Mouse (Mus musculus): ENCODE measurements around the gene Pak6. TPM values are rescaled to one million over a fixed set of nuclear protein-coding genes. Genes with fewer than 3 reads are reported as not detected.
A peak's percentile ranks its signal among the peaks of the same experiment; 100 is the strongest.

Gene Pak6
- polyA plus RNA-seq, 1 experiment from 2014 or later, result 1.6 TPM

DNA sequence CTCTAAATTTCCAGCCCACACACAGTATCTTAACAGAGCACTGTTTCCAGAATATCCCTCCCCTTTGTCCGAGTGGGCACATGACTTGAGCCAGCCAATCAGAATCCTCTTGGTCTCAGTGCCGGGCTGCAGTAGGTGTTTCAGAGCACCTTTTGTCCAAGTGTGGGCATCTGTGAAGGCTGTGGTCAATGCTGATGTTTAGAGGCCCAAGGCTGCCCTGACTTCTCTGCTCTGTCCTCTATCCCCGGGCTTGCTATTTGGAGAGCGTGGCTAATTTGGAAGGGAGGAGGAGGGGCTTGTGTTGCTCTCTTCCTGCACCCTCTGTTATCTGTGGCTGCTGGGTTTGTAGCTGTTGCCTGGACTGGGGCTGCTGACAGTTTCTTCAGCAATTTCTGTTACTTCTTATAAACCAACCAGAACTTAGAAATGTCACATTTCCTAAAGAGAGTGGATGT, 3.1 kb upstream of the Pak6 start:
- ATAC-seq (ENCODE audit: insufficient read depth, low FRiP score, low TSS enrichment) (peak; percentile 75), DNase-seq (ENCODE audit: low spot score) (peak; percentile 66)
- no peaks in the 10 kb centered on the region for H3K36me3 ChIP-seq (ENCODE audit: control insufficient read depth, insufficient read depth, low read length)
- H3K4me3 ChIP-seq (ENCODE audit: low read depth, low read length), result peak overlapping the region; percentile 20; the same call in 1 of the 2 replicates
- under 1% methylated on average over 4 of the region's 4 CpGs for WGBS
- H3K4me2 ChIP-seq (ENCODE audit: low read depth), result peak overlapping the region; percentile 42
- no peak overlapping the region for H3K27ac ChIP-seq (ENCODE audit: low read depth, low read length)
- peaks cover 16% of the 10 kb centered on the region for H3K4me1 ChIP-seq (ENCODE audit: control insufficient read depth, insufficient read depth, low read length)
- peak overlapping the region; percentile 52 for H3K9ac ChIP-seq (ENCODE audit: low read length)
- H3K27me3 ChIP-seq (ENCODE audit: control insufficient read depth, insufficient read depth, low read length), result peaks cover 23% of the 10 kb centered on the region
- no peaks in the 10 kb centered on the region for H3K9me3 ChIP-seq (ENCODE audit: control insufficient read depth, low read length)

DNA sequence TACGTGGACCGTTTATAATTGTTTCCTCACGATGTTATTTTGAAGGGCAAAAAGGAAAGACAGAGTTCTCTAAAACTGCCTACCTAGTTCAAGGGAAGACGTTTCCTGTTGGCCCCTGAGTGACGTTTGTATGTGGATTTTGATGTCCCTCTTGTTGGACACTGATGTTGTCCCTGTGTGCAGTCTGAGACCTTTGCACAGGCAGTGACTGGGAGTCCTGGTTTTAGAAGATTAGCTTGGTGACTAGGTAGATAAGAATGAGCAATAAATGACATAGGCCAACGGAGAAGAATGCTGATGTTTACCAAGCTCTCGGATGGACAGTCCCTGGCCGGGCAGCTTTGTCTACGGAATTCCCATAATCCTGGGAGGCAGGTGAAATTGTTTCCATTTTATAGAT, 1.2 kb upstream of the Pak6 start:
- H3K9ac ChIP-seq (ENCODE audit: low read length), result no peak overlapping the region
- no peak for ATAC-seq (ENCODE audit: insufficient read depth, low FRiP score, low TSS enrichment)
- no peak overlapping the region for H3K4me3 ChIP-seq (ENCODE audit: low read depth, low read length)

DNA sequence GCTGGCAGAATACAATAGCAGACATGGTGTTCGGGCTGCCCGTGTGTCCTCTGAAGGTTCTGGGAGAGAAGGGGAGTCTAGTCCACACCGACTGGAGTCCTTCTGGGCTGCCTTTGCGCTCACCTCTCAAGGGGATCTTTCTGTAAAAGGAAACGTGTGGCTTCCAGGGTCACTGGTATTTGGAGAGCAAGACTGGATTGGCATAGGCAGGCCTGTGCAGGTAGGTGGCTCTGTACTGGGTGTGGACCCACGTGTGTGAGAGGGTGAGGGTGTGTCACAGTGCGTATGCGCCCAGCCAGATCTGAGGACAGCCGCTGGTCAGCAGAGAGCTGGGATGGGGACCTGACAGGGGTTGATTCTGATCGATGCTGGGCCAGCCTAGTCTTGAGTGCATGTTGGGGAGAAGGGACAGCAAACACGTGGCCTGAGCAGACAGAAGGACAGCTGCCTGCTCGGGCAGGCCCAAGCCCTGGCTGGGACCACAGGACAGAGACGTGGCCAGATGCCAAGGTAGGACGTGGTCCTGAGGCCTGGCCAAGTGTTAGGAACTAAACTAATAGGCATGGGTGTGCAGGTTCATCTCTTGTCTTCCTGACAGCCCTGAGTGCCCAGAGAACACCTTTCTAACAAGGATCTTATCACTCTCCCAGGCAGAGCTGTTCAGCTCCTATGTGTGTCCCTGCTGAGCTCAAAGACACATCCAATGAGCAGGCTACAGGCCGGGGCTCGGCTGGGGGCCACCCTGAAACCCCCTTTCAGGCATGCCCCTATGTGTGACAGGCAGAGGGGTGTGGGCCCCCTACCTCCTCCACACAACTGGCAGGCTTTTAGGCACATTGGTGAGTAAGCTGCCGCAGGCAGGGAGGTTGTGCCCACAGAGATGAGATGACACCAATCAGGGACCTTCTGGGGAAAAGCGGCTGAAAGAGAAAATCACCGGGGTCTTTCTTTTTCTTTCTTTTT, 982 bp downstream of the Pak6 start:
- Histone ChIP-seq H3K4me3 (ENCODE audit: low read depth, low read length) (peak overlapping the region; percentile 39; the same call in 1 of the 2 replicates), H3K27me3 (ENCODE audit: control insufficient read depth, insufficient read depth, low read length) (peaks cover 23% of the 10 kb centered on the region), H3K27ac (ENCODE audit: low read depth, low read length) (no peak overlapping the region), H3K9ac (ENCODE audit: low read length) (peak overlapping the region; percentile 54), H3K9me3 (ENCODE audit: control insufficient read depth, low read length) (no peaks in the 10 kb centered on the region), H3K4me1 (ENCODE audit: control insufficient read depth, insufficient read depth, low read length) (peaks cover 9% of the 10 kb centered on the region), H3K4me2 (ENCODE audit: low read depth) (peak overlapping the region; percentile 71), H3K36me3 (ENCODE audit: control insufficient read depth, insufficient read depth, low read length) (no peaks in the 10 kb centered on the region)
- 54% methylated on average over 19 of the region's 19 CpGs for WGBS
- ATAC-seq (ENCODE audit: insufficient read depth, low FRiP score, low TSS enrichment) (no peak), DNase-seq (ENCODE audit: low spot score) (no peak)

More for the DNA sequence above, 1.2 kb upstream of the Pak6 start:
- 83% methylated on average over 9 of the region's 9 CpGs for WGBS
- no peaks in the 10 kb centered on the region for H3K36me3 ChIP-seq (ENCODE audit: control insufficient read depth, insufficient read depth, low read length)
- no peak overlapping the region for H3K27ac ChIP-seq (ENCODE audit: low read depth, low read length)
- H3K4me2 ChIP-seq (ENCODE audit: low read depth), result no peak overlapping the region
- H3K27me3 ChIP-seq (ENCODE audit: control insufficient read depth, insufficient read depth, low read length), result peaks cover 23% of the 10 kb centered on the region
- DNase-seq (ENCODE audit: low spot score), result no peak
- H3K4me1 ChIP-seq (ENCODE audit: control insufficient read depth, insufficient read depth, low read length), result peaks cover 12% of the 10 kb centered on the region
- no peaks in the 10 kb centered on the region for H3K9me3 ChIP-seq (ENCODE audit: control insufficient read depth, low read length)

DNA sequence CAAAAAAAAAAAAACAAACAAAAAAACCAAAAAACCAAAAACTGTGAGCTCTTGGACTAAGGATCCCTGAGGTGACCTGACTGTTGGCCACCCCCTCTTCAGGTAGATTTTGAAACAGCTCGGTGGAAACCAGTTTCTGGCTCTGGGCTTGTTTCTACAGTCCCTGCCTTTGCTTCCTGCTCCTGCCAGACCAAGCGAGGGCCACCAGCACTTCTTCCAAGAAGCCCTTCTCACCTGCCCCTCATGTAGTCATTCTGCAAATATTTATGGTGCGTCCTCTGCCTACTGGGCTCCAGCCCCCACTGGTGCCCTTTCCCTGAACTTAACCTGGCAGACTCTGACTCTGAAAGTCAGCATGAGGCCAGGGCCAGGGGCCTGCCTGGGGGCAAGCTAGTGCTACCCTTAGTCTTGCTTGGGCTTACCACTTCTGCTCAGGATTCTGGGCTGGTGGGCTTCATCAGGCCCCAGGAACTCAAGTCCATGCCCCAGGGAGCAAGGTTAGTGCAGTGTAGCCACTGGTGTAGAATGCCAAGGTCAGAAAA, 1.9 kb downstream of the Pak6 start:
- no peak overlapping the region for H3K9ac ChIP-seq (ENCODE audit: low read length)
- no peak for DNase-seq (ENCODE audit: low spot score)
- no peak for ATAC-seq (ENCODE audit: insufficient read depth, low FRiP score, low TSS enrichment)
- H3K9me3 ChIP-seq (ENCODE audit: control insufficient read depth, low read length), result no peaks in the 10 kb centered on the region
- H3K4me1 ChIP-seq (ENCODE audit: control insufficient read depth, insufficient read depth, low read length), result peaks cover 9% of the 10 kb centered on the region
- no peaks in the 10 kb centered on the region for H3K36me3 ChIP-seq (ENCODE audit: control insufficient read depth, insufficient read depth, low read length)
- H3K4me3 ChIP-seq (ENCODE audit: low read depth, low read length), result no peak overlapping the region
- H3K27ac ChIP-seq (ENCODE audit: low read depth, low read length), result no peak overlapping the region
- peaks cover 23% of the 10 kb centered on the region for H3K27me3 ChIP-seq (ENCODE audit: control insufficient read depth, insufficient read depth, low read length)
- H3K4me2 ChIP-seq (ENCODE audit: low read depth), result no peak overlapping the region
- 58% methylated on average over 3 of the region's 3 CpGs for WGBS

DNA sequence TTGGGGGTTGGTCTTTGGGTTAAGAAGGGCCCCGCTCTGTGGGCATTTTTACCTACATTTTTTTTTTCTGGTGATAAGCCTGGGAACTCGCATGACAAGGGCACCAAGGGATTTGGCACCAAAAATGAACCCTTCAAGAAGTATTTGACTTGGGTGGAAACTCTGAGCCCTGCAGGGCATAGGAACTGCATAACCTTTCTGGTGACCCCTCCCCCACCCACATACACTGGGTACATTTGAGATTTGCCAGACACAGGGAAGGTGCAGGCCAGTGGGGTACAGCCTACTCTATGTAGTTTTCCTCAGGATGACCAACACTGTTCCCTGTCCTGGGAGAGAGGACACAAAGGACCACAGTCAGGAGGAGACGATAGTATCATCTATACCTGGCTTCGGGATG, 2.5 kb downstream of the Pak6 start:
- DNase-seq (ENCODE audit: low spot score), result no peak
- no peak for ATAC-seq (ENCODE audit: insufficient read depth, low FRiP score, low TSS enrichment)
- Histone ChIP-seq H3K27ac (ENCODE audit: low read depth, low read length) (no peak overlapping the region), H3K4me3 (ENCODE audit: low read depth, low read length) (no peak overlapping the region), H3K36me3 (ENCODE audit: control insufficient read depth, insufficient read depth, low read length) (no peaks in the 10 kb centered on the region), H3K4me2 (ENCODE audit: low read depth) (no peak overlapping the region), H3K4me1 (ENCODE audit: control insufficient read depth, insufficient read depth, low read length) (peaks cover 9% of the 10 kb centered on the region), H3K9me3 (ENCODE audit: control insufficient read depth, low read length) (no peaks in the 10 kb centered on the region), H3K9ac (ENCODE audit: low read length) (no peak overlapping the region), H3K27me3 (ENCODE audit: control insufficient read depth, insufficient read depth, low read length) (peaks cover 23% of the 10 kb centered on the region)
- WGBS, result 87% methylated on average over 4 of the region's 4 CpGs

DNA sequence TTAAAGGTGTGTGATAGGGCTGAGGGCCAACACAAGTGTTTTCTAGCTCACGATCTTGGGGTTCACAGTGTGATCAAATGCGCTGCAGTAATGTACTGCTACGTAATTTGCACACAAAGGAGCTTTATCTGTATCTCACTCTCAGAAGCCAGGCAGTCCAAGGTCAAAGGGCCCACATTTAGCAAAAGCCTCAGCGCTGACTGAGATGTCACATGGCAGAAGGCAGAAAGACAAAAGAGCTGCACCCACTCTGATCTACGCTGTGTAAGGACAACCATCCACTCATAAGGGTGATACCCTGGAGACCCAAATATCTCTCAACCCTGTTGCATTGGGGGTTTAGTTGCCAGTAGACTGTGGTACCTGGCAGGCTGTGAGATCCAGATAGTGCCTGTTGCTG, 4.1 kb downstream of the Pak6 start:
- no peak overlapping the region for H3K27ac ChIP-seq (ENCODE audit: low read depth, low read length)
- H3K9ac ChIP-seq (ENCODE audit: low read length), result no peak overlapping the region
- ATAC-seq (ENCODE audit: insufficient read depth, low FRiP score, low TSS enrichment) (no peak), DNase-seq (ENCODE audit: low spot score) (no peak)
- H3K36me3 ChIP-seq (ENCODE audit: control insufficient read depth, insufficient read depth, low read length), result no peaks in the 10 kb centered on the region
- H3K9me3 ChIP-seq (ENCODE audit: control insufficient read depth, low read length), result no peaks in the 10 kb centered on the region
- H3K4me2 ChIP-seq (ENCODE audit: low read depth), result no peak overlapping the region
- 74% methylated on average over 5 of the region's 5 CpGs for WGBS
- H3K27me3 ChIP-seq (ENCODE audit: control insufficient read depth, insufficient read depth, low read length), result peaks cover 23% of the 10 kb centered on the region
- H3K4me3 ChIP-seq (ENCODE audit: low read depth, low read length), result no peak overlapping the region
- H3K4me1 ChIP-seq (ENCODE audit: control insufficient read depth, insufficient read depth, low read length), result peaks cover 9% of the 10 kb centered on the region

DNA sequence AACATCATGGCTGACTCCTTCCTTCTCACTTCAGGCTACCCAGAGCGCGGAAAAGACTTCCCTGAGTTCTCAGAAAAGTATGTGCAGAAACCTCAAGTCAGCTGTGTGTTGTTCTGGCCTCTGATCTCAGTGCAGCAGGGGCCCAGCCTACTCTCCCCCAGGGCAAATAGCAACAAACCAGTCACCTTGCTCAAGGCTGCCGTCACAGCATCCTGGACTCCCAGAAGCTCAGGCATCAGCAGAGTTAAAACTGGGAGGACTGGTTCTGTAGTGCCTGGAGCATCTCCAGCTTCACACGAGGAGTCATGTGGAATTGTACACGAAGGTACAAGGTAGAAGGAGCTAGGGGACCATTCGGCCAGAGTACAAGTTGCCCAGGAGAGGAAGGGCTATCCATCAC, 6.1 kb downstream of the Pak6 start:
- peaks cover 10% of the 10 kb centered on the region for H3K27me3 ChIP-seq (ENCODE audit: control insufficient read depth, insufficient read depth, low read length)
- no peak for ATAC-seq (ENCODE audit: insufficient read depth, low FRiP score, low TSS enrichment)
- no peak overlapping the region for H3K27ac ChIP-seq (ENCODE audit: low read depth, low read length)
- no peak overlapping the region for H3K4me3 ChIP-seq (ENCODE audit: low read depth, low read length)
- H3K9me3 ChIP-seq (ENCODE audit: control insufficient read depth, low read length), result no peaks in the 10 kb centered on the region
- no peaks in the 10 kb centered on the region for H3K36me3 ChIP-seq (ENCODE audit: control insufficient read depth, insufficient read depth, low read length)
- WGBS, result 58% methylated on average over 6 of the region's 6 CpGs
- H3K9ac ChIP-seq (ENCODE audit: low read length), result no peak overlapping the region
- H3K4me1 ChIP-seq (ENCODE audit: control insufficient read depth, insufficient read depth, low read length), result no peaks in the 10 kb centered on the region
- DNase-seq (ENCODE audit: low spot score), result no peak
- no peak overlapping the region for H3K4me2 ChIP-seq (ENCODE audit: low read depth)

DNA sequence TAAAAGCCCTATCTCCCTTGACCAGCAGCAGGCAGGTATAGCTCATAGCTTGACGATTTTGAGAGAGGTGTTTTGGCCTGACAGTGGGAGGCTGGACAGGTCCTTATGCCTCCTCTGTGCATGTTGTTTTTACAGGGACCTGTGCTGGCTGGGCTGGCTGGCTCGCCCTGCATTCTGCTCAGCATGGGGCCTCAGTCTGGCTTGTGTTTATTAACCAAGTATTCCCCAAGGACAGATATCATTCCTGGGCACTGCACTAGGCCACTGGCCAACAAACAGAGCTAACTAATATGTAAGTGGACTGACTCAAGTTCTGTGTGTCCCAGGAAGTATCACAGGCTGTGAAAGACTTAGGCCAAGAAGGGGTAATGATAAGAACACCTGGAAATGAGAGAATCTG, 6.7 kb downstream of the Pak6 start:
- Histone ChIP-seq H3K4me1 (ENCODE audit: control insufficient read depth, insufficient read depth, low read length) (no peaks in the 10 kb centered on the region), H3K27me3 (ENCODE audit: control insufficient read depth, insufficient read depth, low read length) (peaks cover 12% of the 10 kb centered on the region), H3K4me3 (ENCODE audit: low read depth, low read length) (no peak overlapping the region), H3K9ac (ENCODE audit: low read length) (no peak overlapping the region), H3K9me3 (ENCODE audit: control insufficient read depth, low read length) (no peaks in the 10 kb centered on the region), H3K36me3 (ENCODE audit: control insufficient read depth, insufficient read depth, low read length) (no peaks in the 10 kb centered on the region), H3K4me2 (ENCODE audit: low read depth) (no peak overlapping the region), H3K27ac (ENCODE audit: low read depth, low read length) (no peak overlapping the region)
- WGBS, result 53% methylated on average over 2 of the region's 2 CpGs
- ATAC-seq (ENCODE audit: insufficient read depth, low FRiP score, low TSS enrichment) (no peak), DNase-seq (ENCODE audit: low spot score) (no peak)

DNA sequence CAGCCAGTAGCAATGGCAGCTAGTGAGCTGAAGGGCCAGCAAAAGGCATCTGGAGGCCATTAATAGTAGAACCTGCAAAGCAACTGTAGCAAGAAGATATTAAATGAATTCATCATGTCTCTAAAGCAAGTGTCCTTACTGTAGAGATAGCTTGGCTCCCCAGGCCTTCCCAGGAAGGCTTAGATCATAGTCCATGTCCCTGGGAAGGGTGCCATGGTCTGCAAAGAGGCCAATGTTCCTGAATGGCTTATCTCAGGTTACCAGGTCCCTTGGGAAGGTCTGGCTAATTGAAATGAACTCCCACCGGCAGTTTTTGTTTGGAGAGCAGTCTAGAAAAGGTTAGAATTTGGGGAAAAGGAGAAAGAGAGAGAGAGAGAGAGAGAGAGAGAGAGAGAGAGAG, 8.6 kb downstream of the Pak6 start:
- no peak overlapping the region for H3K9ac ChIP-seq (ENCODE audit: low read length)
- ATAC-seq (ENCODE audit: insufficient read depth, low FRiP score, low TSS enrichment) (no peak), DNase-seq (ENCODE audit: low spot score) (no peak)
- H3K4me3 ChIP-seq (ENCODE audit: low read depth, low read length), result no peak overlapping the region
- WGBS, result 54% methylated on average over 1 of the region's 1 CpGs
- no peaks in the 10 kb centered on the region for H3K4me1 ChIP-seq (ENCODE audit: control insufficient read depth, insufficient read depth, low read length)
- H3K9me3 ChIP-seq (ENCODE audit: control insufficient read depth, low read length), result no peaks in the 10 kb centered on the region
- H3K4me2 ChIP-seq (ENCODE audit: low read depth), result no peak overlapping the region
- H3K27ac ChIP-seq (ENCODE audit: low read depth, low read length), result no peak overlapping the region
- H3K27me3 ChIP-seq (ENCODE audit: control insufficient read depth, insufficient read depth, low read length), result peaks cover 30% of the 10 kb centered on the region
- H3K36me3 ChIP-seq (ENCODE audit: control insufficient read depth, insufficient read depth, low read length), result no peaks in the 10 kb centered on the region
